ENCODE assay signal across 34 mouse cellular contexts in the genomic region with DNA sequence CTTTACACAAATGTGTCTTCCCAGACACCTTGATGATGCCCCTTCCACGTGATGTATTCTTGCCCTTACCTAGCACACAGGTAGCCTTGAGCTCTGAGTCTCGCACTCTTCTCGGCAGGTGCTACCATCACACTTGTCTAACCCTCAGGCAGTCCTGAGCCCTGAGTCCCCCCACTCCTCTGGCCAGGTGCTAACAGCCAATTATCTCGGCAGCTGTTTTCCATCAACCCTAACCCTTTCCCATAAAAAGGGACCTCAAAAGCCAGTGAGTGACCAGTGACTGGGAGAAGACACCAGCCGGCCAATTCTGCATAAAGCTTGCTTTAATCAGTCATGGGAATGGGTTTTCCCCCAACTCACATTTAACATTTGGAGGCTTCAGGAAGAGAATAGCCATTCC.
"Had no signal": no experiment of that assay in that cellular context is flagged by ENCODE, and none has a peak within 500 bp of the region (broad histone marks: within the 10 kb centered on the region; RNA-seq: fewer than 3 reads in every experiment).

No protein-coding gene starts in this region.

- DNase-seq: heart, postnatal 10 days; heart, postnatal 14 days; heart, postnatal 36 days; heart, postnatal 4 days; kidney, adult 11 months; kidney, adult 18-20 months; kidney, adult 2 months; kidney, adult 8-10 months; kidney, adult 9 months; kidney, postnatal 10 days; kidney, postnatal 14 days; kidney, postnatal 25 days; kidney, postnatal 36 days; kidney, postnatal 4 days; layer of hippocampus, adult 9-11 months; layer of hippocampus, postnatal 36 days had no signal

- H3K4me3 ChIP-seq: heart, embryonic 13.5 days; heart, embryonic 15.5 days; hindbrain, embryonic 10.5 days; hindbrain, embryonic 12.5 days; hindbrain, embryonic 13.5 days; hindbrain, embryonic 15.5 days; intestine, embryonic 15.5 days; kidney, embryonic 15.5 days; layer of hippocampus, adult 2 months; left cerebral cortex, adult 2 months had no signal

- H3K9me3 ChIP-seq: heart, embryonic 13.5 days; heart, embryonic 15.5 days; hindbrain, embryonic 10.5 days; hindbrain, embryonic 12.5 days; hindbrain, embryonic 13.5 days; hindbrain, embryonic 15.5 days; intestine, embryonic 15.5 days; kidney, embryonic 15.5 days had no signal

- H3K4me2 ChIP-seq: heart, embryonic 11.5 days; heart, embryonic 13.5 days; heart, embryonic 15.5 days; hindbrain, embryonic 12.5 days; hindbrain, embryonic 13.5 days; hindbrain, embryonic 14.5 days; hindbrain, embryonic 15.5 days; intestine, embryonic 15.5 days; kidney, embryonic 15.5 days had no signal

- H3K27ac ChIP-seq: heart, embryonic 13.5 days; heart, embryonic 15.5 days; hindbrain, embryonic 10.5 days; hindbrain, embryonic 12.5 days; hindbrain, embryonic 13.5 days; hindbrain, embryonic 14.5 days; hindbrain, embryonic 15.5 days; hindbrain, postnatal 0 days; intestine, embryonic 15.5 days; kidney, embryonic 15.5 days; kidney, postnatal 0 days; layer of hippocampus, adult 2 months; left cerebral cortex, adult 2 months had no signal

- ATAC-seq: hindbrain, embryonic 16.5 days; hindbrain, postnatal 0 days; inflammation-experienced regulatory T-cells, adult 6 months; intestine, embryonic 15.5 days; intestine, embryonic 16.5 days; intestine, postnatal 0 days had no signal

- H3K27me3 ChIP-seq: heart, embryonic 13.5 days; heart, embryonic 15.5 days; hindbrain, embryonic 12.5 days; hindbrain, embryonic 13.5 days; hindbrain, embryonic 15.5 days; intestine, embryonic 15.5 days; kidney, embryonic 15.5 days had no signal

- H3K9ac ChIP-seq: heart, embryonic 13.5 days; heart, embryonic 15.5 days; hindbrain, embryonic 12.5 days; hindbrain, embryonic 13.5 days; hindbrain, embryonic 14.5 days; hindbrain, embryonic 15.5 days; intestine, embryonic 15.5 days; kidney, embryonic 15.5 days had no signal

- H3K36me3 ChIP-seq: heart, embryonic 13.5 days; heart, embryonic 15.5 days; hindbrain, embryonic 10.5 days; hindbrain, embryonic 12.5 days; hindbrain, embryonic 13.5 days; hindbrain, embryonic 15.5 days; intestine, embryonic 15.5 days; kidney, embryonic 15.5 days had no signal

- H3K4me1 ChIP-seq: heart, embryonic 13.5 days; heart, embryonic 15.5 days; hindbrain, embryonic 10.5 days; hindbrain, embryonic 12.5 days; hindbrain, embryonic 13.5 days; hindbrain, embryonic 15.5 days; intestine, embryonic 15.5 days had no signal
